Mouse (Mus musculus) right cerebral cortex, postnatal 36 days (tissue): ENCODE measurements around the gene Foxo3.

Experiments
- DNase-seq, 2 experiments: peaks; one replicate each; pipeline ENCODE4 v3.0.0; 2022; ENCODE audit warnings: low spot score in 2 of 2, mixed read lengths in 1 of 2

Gene Foxo3

GRCm38 (mm10) chr10:42251749-42252323, 24.7 kb downstream of the Foxo3 start:
- no peak for DNase-seq

GRCm38 (mm10) chr10:42251203-42251602, 25.4 kb downstream of the Foxo3 start:
- peak; percentile 54 to 67 for DNase-seq

GRCm38 (mm10) chr10:42249965-42250364, 26.6 kb downstream of the Foxo3 start:
- no peak for DNase-seq

- no peak for DNase-seq
Observed at GRCm38 (mm10) chr10:42248644-42249043, 27.9 kb downstream of the Foxo3 start.

GRCm38 (mm10) chr10:42248156-42248555, 28.4 kb downstream of the Foxo3 start:
- no peak for DNase-seq

GRCm38 (mm10) chr10:42247125-42247816, 29.3 kb downstream of the Foxo3 start:
- DNase-seq, result no peak

GRCm38 (mm10) chr10:42246483-42246882, 30.1 kb downstream of the Foxo3 start:
- DNase-seq, result no peak

- DNase-seq, result no peak
Observed at GRCm38 (mm10) chr10:42245636-42246035, 30.9 kb downstream of the Foxo3 start.

GRCm38 (mm10) chr10:42245256-42245601, 31.3 kb downstream of the Foxo3 start:
- DNase-seq, result no peak

GRCm38 (mm10) chr10:42244420-42245255, 31.9 kb downstream of the Foxo3 start:
- DNase-seq, result no peak

- DNase-seq, result no peak
Observed at GRCm38 (mm10) chr10:42243925-42244324, 32.6 kb downstream of the Foxo3 start.

- DNase-seq, result no peak
Observed at GRCm38 (mm10) chr10:42242484-42242883, 34.1 kb downstream of the Foxo3 start.

GRCm38 (mm10) chr10:42241775-42242174, 34.8 kb downstream of the Foxo3 start:
- no peak for DNase-seq

- DNase-seq, result no peak
Observed at GRCm38 (mm10) chr10:42239810-42240111, 36.8 kb downstream of the Foxo3 start.

- DNase-seq, result no peak
Observed at GRCm38 (mm10) chr10:42238923-42239809, 37.4 kb downstream of the Foxo3 start.

GRCm38 (mm10) chr10:42238296-42238695, 38.3 kb downstream of the Foxo3 start:
- DNase-seq, result no peak

GRCm38 (mm10) chr10:42237556-42237955, 39.0 kb downstream of the Foxo3 start:
- DNase-seq, result no peak

GRCm38 (mm10) chr10:42235321-42235720, 41.2 kb downstream of the Foxo3 start:
- no peak for DNase-seq

GRCm38 (mm10) chr10:42232977-42233376, 43.6 kb downstream of the Foxo3 start:
- DNase-seq, result no peak

GRCm38 (mm10) chr10:42231847-42232246, 44.7 kb downstream of the Foxo3 start:
- DNase-seq, result no peak

- DNase-seq, result no peak
Observed at GRCm38 (mm10) chr10:42231100-42231541, 45.4 kb downstream of the Foxo3 start.
